Mouse (Mus musculus) erythroblast, embryonic 14.5 days (primary cell): ENCODE data around the gene Vps50.

Source experiments
- GATA1 ChIP-seq: IDR thresholded peaks from 2 replicates; pipeline ENCODE4 v1.6.1; 2012; ENCODE audit warnings: low read length, inconsistent platforms, mixed read lengths
- TAL1 ChIP-seq: IDR thresholded peaks from 3 replicates; pipeline ENCODE4 v1.6.1; 2012; ENCODE audit warnings: low read length, inconsistent platforms, mixed read lengths

- TF ChIP-seq TAL1 (no peak), GATA1 (no peak)
Observed at GRCm38 (mm10) chr6:3548959-3549358, 50.8 kb downstream of the Vps50 start.
